Mouse (Mus musculus) neural tube, embryonic 13.5 days (tissue): Measurements from ENCODE around the gene Gm21964. TPM values are rescaled to one million over a fixed set of nuclear protein-coding genes. Genes with fewer than 3 reads are reported as not detected.

ENCODE experiments used
- polyA plus RNA-seq: library from polyadenylated mRNA; unstranded; fragments of >200 nt; fragmentation: Nextera tagmentation; extraction: Ambion mirVana; gene quantifications from 2 replicates; pipeline ENCODE4 v1.2.1, GENCODE M21; 2015

The Gm21964 gene
- polyA plus RNA-seq, 1 experiment from 2014 or later, result not detected

Other genes with a start within 250 kb of the Gm21964 start
- gene Phlpp2, start 232.7 kb upstream of the Gm21964 start, polyA plus RNA-seq, result 3.3 and 3.8 TPM in 2 replicates
- gene Marveld3, start 139.0 kb upstream of the Gm21964 start, polyA plus RNA-seq, result 0.55 and 0.74 TPM in 2 replicates
- gene Tat, start 110.8 kb upstream of the Gm21964 start, polyA plus RNA-seq, result not detected in 2 replicates
- gene Chst4, start 61.5 kb upstream of the Gm21964 start, polyA plus RNA-seq, result not detected in 2 replicates
- 19.4 and 19.7 TPM in 2 replicates for gene Zfp612, start 21.5 kb upstream of the Gm21964 start, polyA plus RNA-seq
- gene Gm17720, start 1.5 kb downstream of the Gm21964 start, polyA plus RNA-seq, result not detected in 2 replicates
- gene Calb2, start 67.0 kb downstream of the Gm21964 start, polyA plus RNA-seq, result 16.9 and 22.0 TPM in 2 replicates
- 10.1 and 11.3 TPM in 2 replicates for gene Cmtr2, start 114.5 kb downstream of the Gm21964 start, polyA plus RNA-seq
- 0.07 and 0.17 TPM in 2 replicates for gene Hydin, start 165.8 kb downstream of the Gm21964 start, polyA plus RNA-seq